11 mouse cellular contexts compared by ENCODE assay signal in genomic region chr9:3019835-3020727, GRCm38 (mm10). TPM values are rescaled to one million over a fixed set of nuclear protein-coding genes. Genes with fewer than 3 reads are reported as not detected.
A peak's percentile ranks its signal among the peaks of the same experiment; 100 is the strongest.
DNase-seq lines count a peak whose midpoint lies in the region; ATAC-seq and TF ChIP-seq lines count a peak whose summit lies in the region.
"Not testable (repeated sequence)": the region's sequence is repeated elsewhere in the genome, so short reads cannot be mapped to it uniquely, and the experiment has no call there.
"Had no signal": no experiment of that assay in that cellular context is flagged by ENCODE, and none has a peak within 500 bp of the region (broad histone marks: within the 10 kb centered on the region; RNA-seq: fewer than 3 reads in every experiment).

No protein-coding gene starts in this region.

- DNase-seq in adrenal gland, postnatal 4 days (ENCODE audit: low spot score in 2 of 2): peak; percentile 38 to 99
- DNase-seq in kidney, adult 9 months: peak; percentile 46
- DNase-seq in left cerebral cortex, adult 2 months (ENCODE audit: extremely low spot score in 1 of 2, low spot score in 2 of 2): peak; percentile 37 to 82
- DNase-seq in lung, postnatal 25 days (ENCODE audit: low spot score): peak; percentile 87
- peak; percentile 61 for DNase-seq in ovary, postnatal 14 days (ENCODE audit: low spot score)
- peak; percentile 30 to 67 for DNase-seq in urinary bladder, adult 18-20 months (ENCODE audit: low spot score in 2 of 2)

- H3K27me3 ChIP-seq in forebrain, embryonic 13.5 days; heart, embryonic 11.5 days (ENCODE audit: control insufficient read depth, insufficient read depth, low read length): not testable (repeated sequence)

- not testable (repeated sequence) for H3K4me1 ChIP-seq in forebrain, embryonic 13.5 days; heart, embryonic 11.5 days (ENCODE audit: control insufficient read depth, insufficient read depth, low read length)

- H3K36me3 ChIP-seq in forebrain, embryonic 13.5 days (ENCODE audit: poor library complexity, severe bottlenecking); heart, embryonic 11.5 days (ENCODE audit: control insufficient read depth, insufficient read depth, low read length): not testable (repeated sequence)

- intact Hi-C loops in left cerebral cortex, adult 2 months (cut with DNase I): not testable (repeated sequence)

- H3K27ac ChIP-seq in forebrain, embryonic 13.5 days; heart, embryonic 11.5 days (ENCODE audit: low read depth, low read length); left cerebral cortex, adult 2 months: not testable (repeated sequence)

- H3K9ac ChIP-seq in forebrain, embryonic 13.5 days; heart, embryonic 11.5 days (ENCODE audit: low read depth, low read length): not testable (repeated sequence)

- not testable (repeated sequence) for H3K4me3 ChIP-seq in forebrain, embryonic 13.5 days; heart, embryonic 11.5 days (ENCODE audit: low read depth, low read length); left cerebral cortex, adult 2 months

- 79% methylated on average over 17 of the region's 19 CpGs for WGBS in forebrain, embryonic 13.5 days
- 70% methylated on average over 11 of the region's 19 CpGs for WGBS in heart, embryonic 11.5 days (ENCODE audit: insufficient replicate concordance)

- not testable (repeated sequence) for H3K4me2 ChIP-seq in forebrain, embryonic 13.5 days; heart, embryonic 11.5 days

- peak; percentile 78 for ATAC-seq in forebrain, embryonic 13.5 days
- peak; percentile 70 for ATAC-seq in heart, embryonic 11.5 days (replicated peaks; ENCODE audit: insufficient number of reproducible peaks, low FRiP score, low TSS enrichment)

- not testable (repeated sequence) for TF ChIP-seq CTCF in left cerebral cortex, adult 2 months (IDR thresholded peaks at IDR 0.05)

- H3K9me3 ChIP-seq in forebrain, embryonic 13.5 days (replicated peaks); heart, embryonic 11.5 days (replicated peaks; ENCODE audit: control insufficient read depth, low read length): not testable (repeated sequence)

RNA-seq across cellular contexts. Expression of gene Gm10719, which starts 2.9 kb away (rescaled TPM):
- total RNA-seq in adrenal gland, postnatal 4 days (2021): 1 to 10 TPM; 1.7 to 2.3 TPM
- 0.72 TPM in 1 of 2 replicates, not detected in the other for polyA plus RNA-seq in forebrain, embryonic 13.5 days (2015; fragmentation: Nextera tagmentation; extraction: Ambion mirVana)
- not detected in 2 replicates for polyA plus RNA-seq in heart, embryonic 11.5 days (2014; fragmentation: Nextera tagmentation; extraction: Ambion mirVana)
- total RNA-seq in left cerebral cortex, adult 2 months (2021): not detected
- polyA plus RNA-seq: forebrain, embryonic 15.5 days; liver, embryonic 11.5 days had no signal

RNA-seq across cellular contexts. Expression of gene Gm10718, which starts 3.3 kb away (rescaled TPM):
- total RNA-seq in adrenal gland, postnatal 4 days (2021): 1 to 10 TPM; 2.9 to 3.4 TPM
- polyA plus RNA-seq in forebrain, embryonic 13.5 days (2015; fragmentation: Nextera tagmentation; extraction: Ambion mirVana): 0.69 and 2.1 TPM in 2 replicates
- polyA plus RNA-seq in heart, embryonic 11.5 days (2014; fragmentation: Nextera tagmentation; extraction: Ambion mirVana): not detected in 2 replicates
- 1 to 10 TPM in 1 of 2 experiments, not detected in 1; 1.8 TPM for total RNA-seq in left cerebral cortex, adult 2 months (2021)
- polyA plus RNA-seq: forebrain, embryonic 15.5 days; liver, embryonic 11.5 days had no signal

RNA-seq across cellular contexts. Expression of gene Gm10720, which starts 4.6 kb away (rescaled TPM):
- not detected for total RNA-seq in adrenal gland, postnatal 4 days (2021)
- polyA plus RNA-seq in forebrain, embryonic 13.5 days (2015; fragmentation: Nextera tagmentation; extraction: Ambion mirVana): not detected in 2 replicates
- polyA plus RNA-seq in heart, embryonic 11.5 days (2014; fragmentation: Nextera tagmentation; extraction: Ambion mirVana): not detected in 2 replicates
- total RNA-seq in left cerebral cortex, adult 2 months (2021): not detected
- polyA plus RNA-seq: brain, embryonic 14.5 days; forebrain, embryonic 15.5 days; liver, embryonic 11.5 days had no signal

RNA-seq across cellular contexts. Expression of gene Gm10717, which starts 5.1 kb away (rescaled TPM):
- 1 to 10 TPM; 1.2 to 2.0 TPM for total RNA-seq in adrenal gland, postnatal 4 days (2021)
- polyA plus RNA-seq in forebrain, embryonic 13.5 days (2015; fragmentation: Nextera tagmentation; extraction: Ambion mirVana): 0.58 and 0.65 TPM in 2 replicates
- polyA plus RNA-seq in heart, embryonic 11.5 days (2014; fragmentation: Nextera tagmentation; extraction: Ambion mirVana): not detected in 2 replicates
- not detected for total RNA-seq in left cerebral cortex, adult 2 months (2021)
- polyA plus RNA-seq: brain, embryonic 14.5 days; liver, embryonic 11.5 days had no signal

RNA-seq across cellular contexts. Expression of gene Gm10721, which starts 7.1 kb away (rescaled TPM):
- total RNA-seq in adrenal gland, postnatal 4 days (2021): 1 to 10 TPM; 1.2 to 1.5 TPM
- polyA plus RNA-seq in forebrain, embryonic 13.5 days (2015; fragmentation: Nextera tagmentation; extraction: Ambion mirVana): 0.30 TPM in 1 of 2 replicates, not detected in the other
- not detected in 2 replicates for polyA plus RNA-seq in heart, embryonic 11.5 days (2014; fragmentation: Nextera tagmentation; extraction: Ambion mirVana)
- under 1 TPM in 1 of 2 experiments, not detected in 1; 0.93 TPM for total RNA-seq in left cerebral cortex, adult 2 months (2021)
- polyA plus RNA-seq: forebrain, embryonic 15.5 days; liver, embryonic 11.5 days had no signal
